Comparison of ENCODE assay signal across 10 mouse cellular contexts in the genomic region with DNA sequence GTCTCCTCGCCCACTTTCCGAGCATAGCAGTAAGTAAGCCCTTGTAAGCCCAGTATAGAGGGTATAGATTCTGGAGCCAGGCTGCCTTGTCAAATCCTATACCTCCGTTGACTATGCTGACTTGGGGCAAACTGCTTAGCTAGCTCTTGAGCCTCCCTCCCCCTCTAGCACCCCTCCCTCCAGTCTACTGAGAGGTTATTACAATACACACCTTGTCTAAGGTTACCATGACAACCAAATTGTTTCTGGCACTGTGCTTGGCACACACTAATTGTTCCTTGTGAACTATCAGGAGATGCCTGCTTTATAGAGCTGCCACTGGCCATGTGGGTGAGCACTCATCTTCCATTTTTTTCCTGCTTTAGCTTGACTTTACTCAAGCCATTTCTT. TPM values are rescaled to one million over a fixed set of nuclear protein-coding genes. Genes with fewer than 3 reads are reported as not detected.
DNase-seq lines count a peak whose midpoint lies in the region; ATAC-seq lines count a peak whose summit lies in the region.
"Had no signal": no experiment of that assay in that cellular context is flagged by ENCODE, and none has a peak within 500 bp of the region (broad histone marks: within the 10 kb centered on the region; RNA-seq: fewer than 3 reads in every experiment).

No protein-coding gene starts in this region.

- H3K27me3 ChIP-seq in kidney, embryonic 14.5 days (ENCODE audit: control insufficient read depth, insufficient read depth, low read length) = no peaks in the 10 kb centered on the region
- no peaks in the 10 kb centered on the region for H3K27me3 ChIP-seq in midbrain, embryonic 12.5 days

- ATAC-seq in kidney, embryonic 14.5 days (ENCODE audit: low FRiP score, low TSS enrichment) = 0 out of 2 replicates have a peak, but pooled peaks have one; percentile 20
- 0 out of 2 replicates have a peak, but pooled peaks have one; percentile 9 for ATAC-seq in granulocyte monocyte progenitor cell, adult 5-6 weeks (replicated peaks; ENCODE audit: poor library complexity, severe bottlenecking)
- no peak for ATAC-seq in midbrain, embryonic 12.5 days (ENCODE audit: low FRiP score, low read depth)

- peaks cover 57% of the 10 kb centered on the region for H3K36me3 ChIP-seq in kidney, embryonic 14.5 days (ENCODE audit: control insufficient read depth, insufficient read depth, low read length)
- H3K36me3 ChIP-seq in midbrain, embryonic 12.5 days = peaks cover 58% of the 10 kb centered on the region

- no peaks in the 10 kb centered on the region for H3K9me3 ChIP-seq in kidney, embryonic 14.5 days (ENCODE audit: control insufficient read depth, low read length)
- no peaks in the 10 kb centered on the region for H3K9me3 ChIP-seq in midbrain, embryonic 12.5 days

- no peak overlapping the region for H3K4me3 ChIP-seq in kidney, embryonic 14.5 days (ENCODE audit: low read length)
- H3K4me3 ChIP-seq in midbrain, embryonic 12.5 days = no peak overlapping the region

- DNase-seq in kidney, postnatal 25 days = no peak
- peak; percentile 17 for DNase-seq in Muller cell, postnatal 12 days (ENCODE audit: inconsistent ontology term)
- DNase-seq in right cerebral cortex, postnatal 4 days = no peak
- DNase-seq in layer of hippocampus, adult 9-11 months = no peak
- no peak for DNase-seq in thymus, postnatal 36 days
- DNase-seq: cerebellum, adult 8-10 months; gastrocnemius, postnatal 36 days had no signal

- 77% methylated on average over 3 of the region's 3 CpGs for WGBS in kidney, embryonic 14.5 days
- WGBS in midbrain, embryonic 12.5 days = 70% methylated on average over 3 of the region's 3 CpGs

- no peak overlapping the region for H3K4me2 ChIP-seq in kidney, embryonic 14.5 days (replicated peaks; ENCODE audit: low read depth, low read length)
- no peak overlapping the region for H3K4me2 ChIP-seq in midbrain, embryonic 12.5 days (replicated peaks)

- H3K4me1 ChIP-seq in kidney, embryonic 14.5 days (ENCODE audit: control insufficient read depth, insufficient read depth, low read length) = no peaks in the 10 kb centered on the region; the same call in 1 of the 2 replicates
- 0 out of 2 replicates have a peak, but pooled peaks cover under 1% of the 10 kb centered on the region for H3K4me1 ChIP-seq in midbrain, embryonic 12.5 days

- H3K9ac ChIP-seq in kidney, embryonic 14.5 days (ENCODE audit: low read depth, low read length) = no peak overlapping the region
- no peak overlapping the region for H3K9ac ChIP-seq in midbrain, embryonic 12.5 days (replicated peaks)

- H3K27ac ChIP-seq in kidney, embryonic 14.5 days (ENCODE audit: low read depth, low read length) = no peak overlapping the region
- 0 out of 2 replicates have a peak overlapping the region, but pooled peaks have one; percentile 21 for H3K27ac ChIP-seq in midbrain, embryonic 12.5 days (replicated peaks)

RNA-seq across cellular contexts. Expression of gene H2-DMa, which starts 9.5 kb away (rescaled TPM):
- 16.1 and 19.3 TPM in 2 replicates for polyA plus RNA-seq in kidney, embryonic 14.5 days (2014; fragmentation: Nextera tagmentation; extraction: Ambion mirVana)
- total RNA-seq in granulocyte monocyte progenitor cell, adult 5-6 weeks (2014; fragmentation: Nextera tagmentation) = 97.2 and 116 TPM in 2 replicates
- 40.2 and 41.8 TPM in 2 replicates for total RNA-seq in granulocyte monocyte progenitor cell, adult 5-6 weeks (2017)
- polyA plus RNA-seq in midbrain, embryonic 12.5 days (2016; fragmentation: Nextera tagmentation; extraction: Ambion mirVana) = 9.8 and 9.9 TPM in 2 replicates

RNA-seq across cellular contexts. Expression of gene Brd2, which starts 12.6 kb away (rescaled TPM):
- polyA plus RNA-seq in kidney, embryonic 14.5 days (2014; fragmentation: Nextera tagmentation; extraction: Ambion mirVana) = 153 and 178 TPM in 2 replicates
- 165 and 218 TPM in 2 replicates for total RNA-seq in granulocyte monocyte progenitor cell, adult 5-6 weeks (2014; fragmentation: Nextera tagmentation)
- 273 and 284 TPM in 2 replicates for total RNA-seq in granulocyte monocyte progenitor cell, adult 5-6 weeks (2017)
- polyA plus RNA-seq in midbrain, embryonic 12.5 days (2016; fragmentation: Nextera tagmentation; extraction: Ambion mirVana) = 144 and 148 TPM in 2 replicates

RNA-seq across cellular contexts. Expression of gene H2-Oa, which starts 17.7 kb away (rescaled TPM):
- polyA plus RNA-seq in kidney, embryonic 14.5 days (2014; fragmentation: Nextera tagmentation; extraction: Ambion mirVana) = 0.51 and 0.76 TPM in 2 replicates
- total RNA-seq in granulocyte monocyte progenitor cell, adult 5-6 weeks (2014; fragmentation: Nextera tagmentation) = 6.4 and 15.0 TPM in 2 replicates
- 1.7 and 7.6 TPM in 2 replicates for total RNA-seq in granulocyte monocyte progenitor cell, adult 5-6 weeks (2017)
- polyA plus RNA-seq in midbrain, embryonic 12.5 days (2016; fragmentation: Nextera tagmentation; extraction: Ambion mirVana) = 0.17 and 0.56 TPM in 2 replicates
- total RNA-seq: gastrocnemius, postnatal 36 days had no signal

RNA-seq across cellular contexts. Expression of gene H2-DMb2, which starts 33.3 kb away (rescaled TPM):
- 18.5 and 21.9 TPM in 2 replicates for polyA plus RNA-seq in kidney, embryonic 14.5 days (2014; fragmentation: Nextera tagmentation; extraction: Ambion mirVana)
- total RNA-seq in granulocyte monocyte progenitor cell, adult 5-6 weeks (2014; fragmentation: Nextera tagmentation) = 3.2 and 3.6 TPM in 2 replicates
- 3.8 and 7.1 TPM in 2 replicates for total RNA-seq in granulocyte monocyte progenitor cell, adult 5-6 weeks (2017)
- polyA plus RNA-seq in midbrain, embryonic 12.5 days (2016; fragmentation: Nextera tagmentation; extraction: Ambion mirVana) = 0.16 and 0.23 TPM in 2 replicates

RNA-seq across cellular contexts. Expression of gene H2-DMb1, which starts 43.1 kb away (rescaled TPM):
- 4.1 and 4.2 TPM in 2 replicates for polyA plus RNA-seq in kidney, embryonic 14.5 days (2014; fragmentation: Nextera tagmentation; extraction: Ambion mirVana)
- 55.3 and 56.9 TPM in 2 replicates for total RNA-seq in granulocyte monocyte progenitor cell, adult 5-6 weeks (2014; fragmentation: Nextera tagmentation)
- 47.9 and 48.5 TPM in 2 replicates for total RNA-seq in granulocyte monocyte progenitor cell, adult 5-6 weeks (2017)
- polyA plus RNA-seq in midbrain, embryonic 12.5 days (2016; fragmentation: Nextera tagmentation; extraction: Ambion mirVana) = 0.16 and 0.73 TPM in 2 replicates
